Mouse (Mus musculus) layer of hippocampus, postnatal 14 days (tissue): ENCODE data around the gene Mcrip1. TPM values are rescaled to one million over a fixed set of nuclear protein-coding genes. Genes with fewer than 3 reads are reported as not detected.
A peak's percentile ranks its signal among the peaks of the same experiment; 100 is the strongest.

Source experiments
- DNase-seq, 2 experiments: peaks; one replicate each; pipeline ENCODE4 v3.0.0; 2021 to 2022; ENCODE audit warnings: low spot score in 2 of 2, mixed read lengths in 1 of 2
- total RNA-seq, 2 experiments: library from RNA; stranded (reverse); gene quantifications; 2 replicates each; pipeline ENCODE4 v1.2.3; 2021

Mcrip1 gene
- total RNA-seq, 2 experiments from 2014 or later = 86.1 to 89.0 TPM

- no peak for DNase-seq
Measured at GRCm38 (mm10) chr11:120548786-120549167, 750 bp downstream of the Mcrip1 start.

- DNase-seq = no peak
Measured at GRCm38 (mm10) chr11:120548214-120548613, 1.3 kb downstream of the Mcrip1 start.

- peak in 1 of 2 experiments; percentile 10 for DNase-seq
Measured at GRCm38 (mm10) chr11:120547469-120547868, 2.1 kb downstream of the Mcrip1 start.

GRCm38 (mm10) chr11:120545964-120546363 lies 3.6 kb downstream of the Mcrip1 start:
- no peak for DNase-seq

- no peak for DNase-seq
Measured at GRCm38 (mm10) chr11:120542376-120542775, 7.2 kb downstream of the Mcrip1 start.

GRCm38 (mm10) chr11:120541907-120542306 lies 7.6 kb downstream of the Mcrip1 start:
- no peak for DNase-seq

- DNase-seq = no peak
Measured at GRCm38 (mm10) chr11:120539285-120540014, 10.1 kb downstream of the Mcrip1 start.

GRCm38 (mm10) chr11:120538955-120539284 lies 10.6 kb downstream of the Mcrip1 start:
- DNase-seq = no peak

GRCm38 (mm10) chr11:120538485-120538884 lies 11.0 kb downstream of the Mcrip1 start:
- DNase-seq = peak in 1 of 2 experiments; percentile 35

GRCm38 (mm10) chr11:120535804-120536203 lies 13.7 kb downstream of the Mcrip1 start:
- DNase-seq = no peak

GRCm38 (mm10) chr11:120535145-120535544 lies 14.4 kb downstream of the Mcrip1 start:
- DNase-seq = no peak

- DNase-seq = no peak
Measured at GRCm38 (mm10) chr11:120534093-120534492, 15.4 kb downstream of the Mcrip1 start.

- no peak for DNase-seq
Measured at GRCm38 (mm10) chr11:120531646-120532045, 17.9 kb downstream of the Mcrip1 start.

- DNase-seq = no peak
Measured at GRCm38 (mm10) chr11:120530085-120530964, 19.2 kb downstream of the Mcrip1 start, which contains the start of gene Gcgr. TSS of gene Gcgr (plus strand) at chr11:120530699.

GRCm38 (mm10) chr11:120528903-120529302 lies 20.6 kb downstream of the Mcrip1 start:
- DNase-seq = no peak

- no peak for DNase-seq
Measured at GRCm38 (mm10) chr11:120527690-120528354, 21.7 kb downstream of the Mcrip1 start.

GRCm38 (mm10) chr11:120525959-120526358 lies 23.6 kb downstream of the Mcrip1 start:
- no peak for DNase-seq

- DNase-seq = no peak
Measured at GRCm38 (mm10) chr11:120522581-120522980, 26.9 kb downstream of the Mcrip1 start.

- DNase-seq = peak; percentile 39 to 41
Measured at GRCm38 (mm10) chr11:120520967-120521540, 28.5 kb downstream of the Mcrip1 start.

- DNase-seq = no peak
Measured at GRCm38 (mm10) chr11:120520498-120520897, 29.0 kb downstream of the Mcrip1 start.

GRCm38 (mm10) chr11:120519738-120520137 lies 29.8 kb downstream of the Mcrip1 start:
- DNase-seq = no peak
